Mouse (Mus musculus) adrenal gland, postnatal 25 days (tissue): ENCODE results near the gene Nxnl1. TPM values are rescaled to one million over a fixed set of nuclear protein-coding genes. Genes with fewer than 3 reads are reported as not detected.

Source experiments
- DNase-seq: peaks from one replicate; pipeline ENCODE4 v3.0.0; 2021; ENCODE audit warnings: mixed read lengths
- total RNA-seq: library from RNA; stranded (reverse); gene quantifications from 2 replicates; pipeline ENCODE4 v1.2.3, GENCODE M21; 2021

Nxnl1 gene
- total RNA-seq, 1 experiment from 2014 or later: 1.1 TPM

- DNase-seq: no peak
Measured at GRCm38 (mm10) chr8:71515043-71515442, 51.4 kb downstream of the Nxnl1 start.

- DNase-seq: no peak
Measured at GRCm38 (mm10) chr8:71513018-71513754, 53.2 kb downstream of the Nxnl1 start.

DNA sequence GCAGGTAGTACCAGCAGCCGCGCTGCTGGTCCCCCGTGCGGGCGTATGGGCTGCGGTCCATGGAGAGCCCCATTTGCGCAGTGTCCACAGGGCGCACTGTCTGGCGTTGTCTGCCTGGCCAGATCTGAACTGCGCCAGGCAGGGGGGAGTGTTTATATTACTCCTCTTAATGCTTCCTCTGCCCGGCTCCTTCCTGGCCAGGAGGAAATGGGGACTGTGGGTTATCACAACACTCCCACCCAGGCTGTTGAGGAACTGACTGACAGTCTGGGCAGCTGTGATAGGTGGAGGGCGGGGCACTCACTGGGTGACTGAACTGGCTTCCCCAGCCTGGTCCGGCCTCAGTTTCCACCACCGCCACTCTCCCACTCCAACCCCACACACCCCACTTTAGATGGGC, 54.8 kb downstream of the Nxnl1 start, which contains the start of gene Plvap:
TSS of gene Plvap (minus strand) at position 109 of the 400 bp plus-strand sequence.
- DNase-seq: no peak

Other genes with a start within 250 kb of the Nxnl1 start
- 168 and 199 TPM in 2 replicates for gene Use1, start 199.8 kb downstream of the Nxnl1 start, total RNA-seq
- 18.7 and 20.7 TPM in 2 replicates for gene Ocel1, start 195.3 kb downstream of the Nxnl1 start, total RNA-seq
- gene Nr2f6, start 184.6 kb downstream of the Nxnl1 start, total RNA-seq: 64.5 and 75.8 TPM in 2 replicates
- 20.6 and 25.8 TPM in 2 replicates for gene Ushbp1, start 170.8 kb downstream of the Nxnl1 start, total RNA-seq
- gene Babam1, start 169.7 kb downstream of the Nxnl1 start, total RNA-seq: 105 and 116 TPM in 2 replicates
- 3.2 and 4.1 TPM in 2 replicates for gene Ankle1, start 160.6 kb downstream of the Nxnl1 start, total RNA-seq
- gene Abhd8, start 102.9 kb downstream of the Nxnl1 start, total RNA-seq: 63.0 and 82.8 TPM in 2 replicates
- gene Mrpl34, start 101.6 kb downstream of the Nxnl1 start, total RNA-seq: 109 and 113 TPM in 2 replicates
- gene Dda1, start 97.4 kb downstream of the Nxnl1 start, total RNA-seq: 62.5 and 64.7 TPM in 2 replicates
- gene Ano8, start 80.6 kb downstream of the Nxnl1 start, total RNA-seq: 17.3 and 23.3 TPM in 2 replicates
- 26.5 and 28.7 TPM in 2 replicates for gene Gtpbp3, start 78.5 kb downstream of the Nxnl1 start, total RNA-seq
- gene Plvap, start 54.8 kb downstream of the Nxnl1 start, total RNA-seq: 167 and 192 TPM in 2 replicates
- gene Ccdc194, start 40.9 kb downstream of the Nxnl1 start, total RNA-seq: not detected in 2 replicates
- 66.0 and 70.2 TPM in 2 replicates for gene Bst2, start 29.1 kb downstream of the Nxnl1 start, total RNA-seq
- gene Mvb12a, start 23.7 kb downstream of the Nxnl1 start, total RNA-seq: 62.3 and 73.7 TPM in 2 replicates
- gene Tmem221, start 7.7 kb downstream of the Nxnl1 start, total RNA-seq: 5.0 and 8.9 TPM in 2 replicates
- gene Slc27a1, start 2.3 kb upstream of the Nxnl1 start, total RNA-seq: 156 and 167 TPM in 2 replicates
- gene Pgls, start 25.6 kb upstream of the Nxnl1 start, total RNA-seq: 145 and 153 TPM in 2 replicates
- gene Fam129c, start 31.0 kb upstream of the Nxnl1 start, total RNA-seq: 4.0 TPM in 2 replicates
- gene Colgalt1, start 44.4 kb upstream of the Nxnl1 start, total RNA-seq: 64.6 and 66.2 TPM in 2 replicates
- gene Unc13a, start 105.2 kb upstream of the Nxnl1 start, total RNA-seq: 8.3 and 8.4 TPM in 2 replicates
- gene Jak3, start 109.7 kb upstream of the Nxnl1 start, total RNA-seq: 11.7 and 14.3 TPM in 2 replicates
- 6.1 and 7.8 TPM in 2 replicates for gene Insl3, start 122.6 kb upstream of the Nxnl1 start, total RNA-seq
- gene B3gnt3, start 135.2 kb upstream of the Nxnl1 start, total RNA-seq: 3.7 and 4.8 TPM in 2 replicates
- 2.2 and 2.6 TPM in 2 replicates for gene Fcho1, start 159.1 kb upstream of the Nxnl1 start, total RNA-seq